Mouse (Mus musculus) CH12.LX (cell line): ENCODE measurements around the gene Hist2h2aa2. TPM values are rescaled to one million over a fixed set of nuclear protein-coding genes. Genes with fewer than 3 reads are reported as not detected.
A peak's percentile ranks its signal among the peaks of the same experiment; 100 is the strongest.

ENCODE experiments used
- DNase-seq: peaks from one replicate; pipeline ENCODE4 v3.0.0-alpha.2; 2013; ENCODE audit errors: extremely low read depth
- H3K27ac ChIP-seq: 2 replicates; pipeline ENCODE4 v1.5.1; 2012; ENCODE audit warnings: low read depth, mild to moderate bottlenecking, control low read depth, moderate library complexity; ENCODE audit not compliant: insufficient read depth
- H3K27me3 ChIP-seq: replicated peaks from 2 replicates; pipeline ENCODE3; 2012; ENCODE audit warnings: inconsistent platforms
- H3K36me3 ChIP-seq, 2 experiments: replicated peaks in 1 of 2; 2 replicates each; pipeline versions ENCODE3 to v1.6.1; 2012; ENCODE audit warnings: inconsistent platforms in 1 of 2, low read length in 1 of 2, mild to moderate bottlenecking in 1 of 2, mixed read lengths in 1 of 2, moderate library complexity in 1 of 2; ENCODE audit not compliant: control insufficient read depth in 1 of 2, insufficient read depth in 1 of 2
- H3K4me1 ChIP-seq, 2 experiments: 2 replicates each; pipeline ENCODE4 v1.6.1; 2012; ENCODE audit warnings: inconsistent platforms in 1 of 2, moderate library complexity in 1 of 2; ENCODE audit not compliant: insufficient read depth in 2 of 2, control insufficient read depth in 1 of 2
- H3K4me2 ChIP-seq: 2 replicates; pipeline ENCODE4 v1.6.1; 2012; ENCODE audit warnings: low read depth, mild to moderate bottlenecking, control low read depth; ENCODE audit not compliant: poor library complexity, insufficient read depth, severe bottlenecking
- H3K4me3 ChIP-seq, 3 experiments: fragments of 150-350 bp in 1 of 3; sonication (generic) in 1 of 3; replicated peaks in 1 of 3; 2 replicates each; pipeline versions ENCODE3 to v1.5.1; 2011 to 2012; ENCODE audit warnings: low read depth in 2 of 3, low read length in 2 of 3, mild to moderate bottlenecking in 2 of 3, moderate library complexity in 2 of 3, control low read depth in 1 of 3, improper control_type of control experiment in 1 of 3, inconsistent platforms in 1 of 3, mixed read lengths in 1 of 3; ENCODE audit not compliant: poor library complexity in 1 of 3
- H3K79me2 ChIP-seq: replicated peaks from 2 replicates; pipeline ENCODE4 v1.6.1; 2012; ENCODE audit warnings: mild to moderate bottlenecking, moderate library complexity; ENCODE audit not compliant: control insufficient read depth, poor library complexity, insufficient read depth, severe bottlenecking; ENCODE audit errors: extremely low read depth
- H3K9ac ChIP-seq: 2 replicates; pipeline ENCODE4 v1.6.1; 2012; ENCODE audit warnings: low read depth, mild to moderate bottlenecking, control low read depth, moderate library complexity; ENCODE audit not compliant: insufficient read depth
- H3K9me3 ChIP-seq: replicated peaks from 2 replicates; pipeline ENCODE3; 2012; ENCODE audit warnings: low read length, inconsistent platforms, mixed read lengths
- CHD2 ChIP-seq: IDR thresholded peaks from 2 replicates; pipeline ENCODE4 v1.6.1; 2011; ENCODE audit warnings: low read length, improper control_type of control experiment
- E2F4 ChIP-seq: IDR thresholded peaks from 2 replicates; pipeline ENCODE4 v1.6.1; 2011; ENCODE audit warnings: low read depth, low read length, improper control_type of control experiment; ENCODE audit not compliant: insufficient replicate concordance
- ELF1 ChIP-seq: IDR thresholded peaks from 2 replicates; pipeline ENCODE4 v1.6.1; 2014; ENCODE audit warnings: low read depth, mild to moderate bottlenecking, inconsistent platforms, low read length, improper control_type of control experiment
- EP300 ChIP-seq: IDR thresholded peaks from 2 replicates; pipeline ENCODE4 v1.6.1; 2011; ENCODE audit warnings: low read length, improper control_type of control experiment
- ETS1 ChIP-seq: conservative IDR thresholded peaks from 2 replicates; pipeline ENCODE4 v1.6.1; 2012; ENCODE audit warnings: low read depth, mild to moderate bottlenecking, inconsistent platforms, low read length, improper control_type of control experiment, moderate library complexity
- HCFC1 ChIP-seq: IDR thresholded peaks from 2 replicates; pipeline ENCODE4 v1.6.1; 2012; ENCODE audit warnings: low read depth, mild to moderate bottlenecking, inconsistent platforms, low read length, improper control_type of control experiment
- JUND ChIP-seq: conservative IDR thresholded peaks from 2 replicates; pipeline ENCODE4 v1.6.1; 2011; ENCODE audit warnings: low read depth, low read length, improper control_type of control experiment
- KAT2A ChIP-seq: IDR thresholded peaks from 2 replicates; pipeline ENCODE4 v1.6.1; 2012; ENCODE audit warnings: low read length, improper control_type of control experiment, inconsistent platforms; ENCODE audit not compliant: insufficient replicate concordance
- MAFK ChIP-seq: IDR thresholded peaks from 2 replicates; pipeline ENCODE4 v1.6.1; 2011; ENCODE audit warnings: low read length, improper control_type of control experiment; ENCODE audit not compliant: insufficient replicate concordance
- MAZ ChIP-seq: IDR thresholded peaks from 2 replicates; pipeline ENCODE4 v1.6.1; 2012; ENCODE audit warnings: low read depth, mild to moderate bottlenecking, inconsistent platforms, low read length, improper control_type of control experiment, moderate library complexity
- MYC ChIP-seq: IDR thresholded peaks from 2 replicates; pipeline ENCODE4 v1.6.1; 2011; ENCODE audit warnings: low read depth, mild to moderate bottlenecking, improper control_type of control experiment, low read length
- PAX5 ChIP-seq: IDR thresholded peaks from 2 replicates; pipeline ENCODE4 v1.6.1; 2012; ENCODE audit warnings: low read length, inconsistent platforms, mixed read lengths
- POLR2AphosphoS2 ChIP-seq: IDR thresholded peaks from 2 replicates; pipeline ENCODE4 v1.6.1; 2011; ENCODE audit warnings: low read depth, low read length, improper control_type of control experiment
- SIN3A ChIP-seq: IDR thresholded peaks from 2 replicates; pipeline ENCODE4 v1.6.1; 2012; ENCODE audit warnings: low read length, improper control_type of control experiment, inconsistent platforms
- SMC3 ChIP-seq: IDR thresholded peaks from 2 replicates; pipeline ENCODE4 v1.6.1; 2011; ENCODE audit warnings: low read depth, low read length, improper control_type of control experiment
- TBP ChIP-seq: conservative IDR thresholded peaks from 2 replicates; pipeline ENCODE4 v1.6.1; 2011; ENCODE audit warnings: low read depth, low read length, improper control_type of control experiment
- UBTF ChIP-seq: IDR thresholded peaks from 2 replicates; pipeline ENCODE4 v1.6.1; 2012; ENCODE audit warnings: low read depth, mild to moderate bottlenecking, inconsistent platforms, low read length, improper control_type of control experiment, moderate library complexity
- USF1 ChIP-seq: IDR thresholded peaks from 2 replicates; pipeline ENCODE4 v1.6.1; 2014; ENCODE audit warnings: low read depth, mild to moderate bottlenecking, inconsistent platforms, low read length, improper control_type of control experiment
- USF2 ChIP-seq: conservative IDR thresholded peaks from 2 replicates; pipeline ENCODE4 v1.6.1; 2011; ENCODE audit warnings: low read depth, low read length, improper control_type of control experiment
- ZKSCAN1 ChIP-seq: IDR thresholded peaks from 2 replicates; pipeline ENCODE4 v1.6.1; 2012; ENCODE audit warnings: low read depth, inconsistent platforms, low read length, improper control_type of control experiment, borderline replicate concordance
- ZNF384 ChIP-seq: IDR thresholded peaks from 2 replicates; pipeline ENCODE4 v1.6.1; 2012; ENCODE audit warnings: low read depth, low read length, improper control_type of control experiment, inconsistent platforms
- dilution Hi-C: fragments of 300-500 bp; cut with MboI; formaldehyde crosslinking; loops from 2 replicates; pipeline ENCODE4 v1.14.3; 2020; ENCODE audit warnings: low sequenced_read_pairs; ENCODE audit not compliant: extremely low pct_unique_long_range_greater_than_20kb, extremely low pct_ligation_motif_present
- in situ Hi-C: fragments of 300-500 bp; cut with MboI; formaldehyde crosslinking; loops from 3 replicates; pipeline ENCODE4 v1.14.3; 2019; ENCODE audit warnings: low sequenced_read_pairs, low pct_ligation_motif_present, low pct_unique_long_range_greater_than_20kb, mixed read lengths
- polyA plus RNA-seq: library from polyadenylated mRNA; unstranded; fragments of >175 nt; gene quantifications from 2 replicates; pipeline ENCODE4 v1.2.1, GENCODE M21; 2012; ENCODE audit warnings: low read depth; ENCODE audit not compliant: insufficient read length
- total RNA-seq, 2 experiments: library from RNA; depleted of rRNA; stranded (reverse); fragments of 300-350 nt in 1 of 2; fragments of >200 nt in 1 of 2; gene quantifications; 2 replicates each; pipeline ENCODE4 v1.2.3; 2012 to 2014

The Hist2h2aa2 gene
- total and polyA plus RNA-seq, 3 experiments, result 2.7 to 5,136 TPM; not detected in 1

DNA sequence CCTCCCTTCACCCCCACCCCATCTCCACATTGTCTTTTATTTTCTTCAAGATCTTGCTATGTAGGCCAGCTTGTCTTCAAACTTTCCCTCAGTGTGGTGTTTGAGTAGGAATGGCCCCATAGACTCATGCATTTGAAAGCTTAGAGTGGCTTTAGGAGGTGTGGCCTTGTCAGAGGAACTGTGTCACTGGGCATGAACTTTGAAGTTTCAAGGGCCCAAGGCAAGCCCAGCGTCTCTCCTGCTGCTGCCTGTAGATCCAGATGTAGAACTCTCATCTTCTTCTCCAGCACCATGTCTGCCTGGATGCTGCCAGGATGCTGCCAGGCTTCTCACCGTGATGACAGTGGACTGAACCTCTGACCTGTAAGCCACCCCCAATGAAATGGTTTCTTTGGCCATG, 11.2 kb downstream of the Hist2h2aa2 start:
- Histone ChIP-seq H3K79me2 (peaks cover 3% of the 10 kb centered on the region), H3K4me2 (no peak overlapping the region), H3K9ac (0 out of 2 replicates have a peak overlapping the region, but pooled peaks have one; percentile 17), H3K4me3 (no peak overlapping the region), H3K9me3 (no peaks in the 10 kb centered on the region), H3K27me3 (no peaks in the 10 kb centered on the region), H3K27ac (no peak overlapping the region), H3K36me3 (no peaks in the 10 kb centered on the region), H3K4me1 (peaks cover 29 to 97% of the 10 kb centered on the region in 2 experiments)
- TF ChIP-seq TBP (no peak), UBTF (no peak), ELF1 (no peak), E2F4 (no peak), MAZ (no peak), CHD2 (no peak), HCFC1 (no peak), JUND (no peak), MYC (no peak), USF1 (no peak), PAX5 (no peak), ZKSCAN1 (no peak), KAT2A (no peak), SMC3 (no peak), POLR2AphosphoS2 (no peak), MAFK (no peak), ETS1 (no peak), EP300 (no peak)
- dilution Hi-C loops (no loop called here), in situ Hi-C loops (loop anchor here (10.0 kb wide), 2 partner anchors 264 to 574 kb away; partner anchors contain the start of gene Mcl1)
- no peak for DNase-seq

DNA sequence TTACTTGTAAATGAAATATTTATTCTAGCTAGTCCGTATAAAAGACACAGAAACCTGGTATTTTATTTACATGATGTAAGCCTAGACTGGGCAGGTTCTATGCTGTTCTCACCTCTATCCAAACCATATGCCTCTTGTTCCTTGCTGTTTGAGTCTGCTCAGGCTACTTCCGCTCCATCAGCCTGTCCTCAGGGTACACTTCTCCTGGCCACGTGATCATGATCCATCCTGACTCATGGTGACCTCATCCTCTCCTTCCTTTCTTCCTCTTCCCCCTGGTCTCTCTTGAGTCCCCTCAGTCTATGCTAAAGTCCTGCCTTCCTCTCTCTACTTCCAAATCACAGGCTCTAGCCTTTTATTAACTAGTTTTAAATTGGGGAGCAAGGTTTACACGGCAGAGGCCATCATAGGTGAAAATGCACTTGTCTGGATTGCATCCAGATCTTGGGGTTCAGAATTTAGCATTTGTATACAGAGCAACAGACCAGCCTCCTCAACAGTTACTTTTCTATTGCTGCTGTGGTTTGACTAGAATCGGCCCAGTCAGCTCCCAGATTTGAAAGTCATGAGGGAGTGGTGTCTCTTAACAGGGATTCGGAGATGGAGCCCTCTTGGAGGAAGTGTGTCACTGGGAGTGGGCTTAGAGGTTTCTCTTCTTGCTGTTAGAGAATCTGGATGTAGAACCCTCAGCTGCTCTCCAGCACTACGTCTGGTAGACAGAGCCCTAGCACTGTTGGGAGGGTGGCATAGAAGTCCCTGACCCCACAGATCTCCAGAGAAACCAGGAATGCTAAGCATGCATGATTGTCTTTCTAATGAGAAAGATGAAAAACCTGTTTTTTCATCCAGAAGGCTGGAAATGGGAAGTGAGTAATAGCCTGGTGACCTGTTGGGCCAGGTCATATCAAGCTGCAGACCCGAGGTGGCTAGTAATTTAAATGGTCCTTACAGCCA, 13.1 kb downstream of the Hist2h2aa2 start:
- Histone ChIP-seq H3K79me2 (peaks cover 16% of the 10 kb centered on the region), H3K27me3 (no peaks in the 10 kb centered on the region), H3K4me2 (no peak overlapping the region), H3K4me1 (peaks cover 26 to 93% of the 10 kb centered on the region in 2 experiments), H3K9ac (peak overlapping the region; percentile 27; the same call in 1 of the 2 replicates), H3K36me3 (no peaks in the 10 kb centered on the region), H3K9me3 (no peaks in the 10 kb centered on the region), H3K4me3 (no peak overlapping the region), H3K27ac (no peak overlapping the region; the same call in 1 of the 2 replicates)
- in situ Hi-C loops (loop anchor here (10.0 kb wide), 2 partner anchors 262 to 572 kb away; partner anchors contain the start of gene Mcl1), dilution Hi-C loops (no loop called here)
- TF ChIP-seq ZNF384, result no peak
- TF ChIP-seq SIN3A, result no peak
- TF ChIP-seq USF2, result peak; percentile 27; the same call in 1 of the 2 replicates
- TF ChIP-seq USF1, result peak; percentile 42; the same call in 1 of the 2 replicates
- no peak for DNase-seq
